Mouse (Mus musculus): ENCODE measurements around the gene Gm49318. TPM values are rescaled to one million over a fixed set of nuclear protein-coding genes. Genes with fewer than 3 reads are reported as not detected.

The Gm49318 gene
- total RNA-seq, 2 experiments from 2014 or later: not detected

GRCm38 (mm10) chr9:22041832-22042231 is 29.2 kb downstream of the Gm49318 start:
- ATAC-seq (replicated peaks; ENCODE audit: low FRiP score, poor library complexity, severe bottlenecking): no peak

GRCm38 (mm10) chr9:22037826-22038225 is 33.2 kb downstream of the Gm49318 start:
- ATAC-seq (replicated peaks; ENCODE audit: low FRiP score, poor library complexity, severe bottlenecking): no peak

- ATAC-seq (replicated peaks; ENCODE audit: low FRiP score, poor library complexity, severe bottlenecking): no peak
These were observed 35.6 kb downstream of the Gm49318 start for GRCm38 (mm10) chr9:22035300-22036044.

GRCm38 (mm10) chr9:22030386-22030785 is 40.7 kb downstream of the Gm49318 start:
- no peak for ATAC-seq (replicated peaks; ENCODE audit: low FRiP score, poor library complexity, severe bottlenecking)

- no peak for ATAC-seq (replicated peaks; ENCODE audit: low FRiP score, poor library complexity, severe bottlenecking)
These were observed 42.6 kb downstream of the Gm49318 start for GRCm38 (mm10) chr9:22028467-22028866.

- ATAC-seq (replicated peaks; ENCODE audit: low FRiP score, poor library complexity, severe bottlenecking): no peak
These were observed 46.5 kb downstream of the Gm49318 start for GRCm38 (mm10) chr9:22024592-22024991.

GRCm38 (mm10) chr9:22017208-22017825 is 53.7 kb downstream of the Gm49318 start:
- ATAC-seq (replicated peaks; ENCODE audit: low FRiP score, poor library complexity, severe bottlenecking): no peak

GRCm38 (mm10) chr9:22016245-22016644 is 54.8 kb downstream of the Gm49318 start:
- no peak for ATAC-seq (replicated peaks; ENCODE audit: low FRiP score, poor library complexity, severe bottlenecking)

- ATAC-seq (replicated peaks; ENCODE audit: low FRiP score, poor library complexity, severe bottlenecking): no peak
These were observed 58.3 kb downstream of the Gm49318 start for GRCm38 (mm10) chr9:22012731-22013130.

- ATAC-seq (replicated peaks; ENCODE audit: low FRiP score, poor library complexity, severe bottlenecking): no peak
These were observed 60.0 kb downstream of the Gm49318 start for GRCm38 (mm10) chr9:22011055-22011454.

- ATAC-seq (replicated peaks; ENCODE audit: low FRiP score, poor library complexity, severe bottlenecking): no peak
These were observed 66.5 kb downstream of the Gm49318 start for GRCm38 (mm10) chr9:22004546-22004945.

- ATAC-seq (replicated peaks; ENCODE audit: low FRiP score, poor library complexity, severe bottlenecking): peak; percentile 48
These were observed 67.9 kb downstream of the Gm49318 start for GRCm38 (mm10) chr9:22003163-22003554.

GRCm38 (mm10) chr9:22002194-22003162 is 68.6 kb downstream of the Gm49318 start, which contains the start of the genes Ccdc151 and Prkcsh:
Gene Ccdc151 (minus strand): TSS chr9:22002634.
Gene Prkcsh (plus strand): TSS chr9:22002806.
- ATAC-seq (replicated peaks; ENCODE audit: low FRiP score, poor library complexity, severe bottlenecking): peak; percentile 94

- ATAC-seq (replicated peaks; ENCODE audit: low FRiP score, poor library complexity, severe bottlenecking): no peak
These were observed 69.4 kb downstream of the Gm49318 start for GRCm38 (mm10) chr9:22001633-22002032.

- no peak for ATAC-seq (replicated peaks; ENCODE audit: low FRiP score, poor library complexity, severe bottlenecking)
These were observed 70.8 kb downstream of the Gm49318 start for GRCm38 (mm10) chr9:22000296-22000695.

- no peak for ATAC-seq (replicated peaks; ENCODE audit: low FRiP score, poor library complexity, severe bottlenecking)
These were observed 74.7 kb downstream of the Gm49318 start for GRCm38 (mm10) chr9:21996178-21996867.

GRCm38 (mm10) chr9:21992227-21992626 is 78.8 kb downstream of the Gm49318 start:
- no peak for ATAC-seq (replicated peaks; ENCODE audit: low FRiP score, poor library complexity, severe bottlenecking)

GRCm38 (mm10) chr9:21989230-21990110 is 81.6 kb downstream of the Gm49318 start, which contains the start of gene Rgl3:
Gene Rgl3 (minus strand): TSS chr9:21989446.
- ATAC-seq (replicated peaks; ENCODE audit: low FRiP score, poor library complexity, severe bottlenecking): no peak

All from erythroblast, adult 5-6 weeks (primary cell).